Mouse (Mus musculus) lung, embryonic 15.5 days (tissue): Measurements from ENCODE around the gene Pard3. TPM values are rescaled to one million over a fixed set of nuclear protein-coding genes. Genes with fewer than 3 reads are reported as not detected.

Source experiments
- ATAC-seq: fragments of 200-750 bp; cut with Nextera tagmentation; 2 replicates; pipeline ENCODE4 v1.8.0; 2017; ENCODE audit warnings: moderate number of reproducible peaks, borderline replicate concordance; ENCODE audit not compliant: low FRiP score, low TSS enrichment; ENCODE audit errors: extremely low read depth
- H3K27ac ChIP-seq: fragments of 300-500 bp; sonication (generic); 2 replicates; pipeline ENCODE4 v1.5.1; 2015; ENCODE audit warnings: moderate library complexity, mild to moderate bottlenecking, inconsistent platforms
- H3K27me3 ChIP-seq: fragments of 300-500 bp; sonication (generic); 2 replicates; pipeline ENCODE4 v1.6.1; 2015; ENCODE audit warnings: inconsistent platforms
- H3K36me3 ChIP-seq: fragments of 300-500 bp; sonication (generic); 2 replicates; pipeline ENCODE4 v1.6.1; 2015; ENCODE audit warnings: inconsistent platforms
- H3K4me1 ChIP-seq: fragments of 300-500 bp; sonication (generic); 2 replicates; pipeline ENCODE4 v1.6.1; 2015; ENCODE audit warnings: inconsistent platforms
- H3K4me2 ChIP-seq: fragments of 300-500 bp; sonication (generic); 2 replicates; pipeline ENCODE4 v1.6.1; 2015; ENCODE audit warnings: inconsistent platforms, mild to moderate bottlenecking, moderate library complexity
- H3K4me3 ChIP-seq: fragments of 300-500 bp; sonication (generic); 2 replicates; pipeline ENCODE4 v1.5.1; 2015; ENCODE audit warnings: mild to moderate bottlenecking, inconsistent platforms
- H3K9ac ChIP-seq: fragments of 300-500 bp; sonication (generic); 2 replicates; pipeline ENCODE4 v1.6.1; 2015; ENCODE audit warnings: inconsistent platforms
- H3K9me3 ChIP-seq: fragments of 300-500 bp; sonication (generic); 2 replicates; pipeline ENCODE4 v1.6.1; 2016; ENCODE audit warnings: inconsistent platforms
- WGBS: fragments of 180-500 bp; shearing (Covaris S2); methylation state at CpG from one replicate; pipeline ENCODE4 v1.1.7; 2015; 5-methylcytosine and 5-hydroxymethylcytosine counted together
- polyA plus RNA-seq: library from polyadenylated mRNA; unstranded; fragments of >200 nt; fragmentation: Nextera tagmentation; extraction: Ambion mirVana; gene quantifications from 2 replicates; pipeline ENCODE4 v1.2.1, GENCODE M21; 2015

The Pard3 gene
- polyA plus RNA-seq, 1 experiment from 2014 or later, result 21.9 TPM

- peaks cover 46% of the 10 kb centered on the region for H3K4me1 ChIP-seq
- no peaks in the 10 kb centered on the region for H3K9me3 ChIP-seq
- WGBS, result 27% methylated on average over 4 of the region's 4 CpGs
- no peak overlapping the region for H3K4me2 ChIP-seq
- no peaks in the 10 kb centered on the region for H3K36me3 ChIP-seq
- no peak overlapping the region for H3K27ac ChIP-seq
- no peaks in the 10 kb centered on the region for H3K27me3 ChIP-seq
- no peak for ATAC-seq
- H3K4me3 ChIP-seq, result no peak overlapping the region
- H3K9ac ChIP-seq, result no peak overlapping the region
These were observed 80.9 kb downstream of the Pard3 start for GRCm38 (mm10) chr8:127144562-127144961.

DNA sequence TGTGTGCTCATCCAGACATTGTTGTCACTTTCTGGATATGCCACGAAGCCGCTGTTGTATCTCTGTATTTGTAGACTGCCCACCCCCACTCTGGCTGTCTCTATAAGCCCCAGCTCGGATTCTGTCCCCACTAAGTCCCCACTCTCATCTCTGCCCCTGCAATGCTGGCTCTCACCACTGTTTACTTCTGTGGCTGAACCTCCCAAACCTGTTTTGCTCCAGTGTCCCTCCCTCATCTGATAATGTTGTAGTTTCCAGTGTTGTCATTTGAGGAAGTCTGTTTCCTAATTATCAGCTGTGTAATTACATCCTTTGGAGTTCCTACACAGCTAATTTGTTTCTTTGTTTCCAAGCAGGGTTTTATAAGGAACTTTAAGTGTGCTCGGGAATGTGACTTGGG, 81.4 kb downstream of the Pard3 start:
- Histone ChIP-seq H3K4me3 (no peak overlapping the region), H3K9me3 (no peaks in the 10 kb centered on the region), H3K36me3 (no peaks in the 10 kb centered on the region), H3K4me2 (no peak overlapping the region), H3K27ac (no peak overlapping the region), H3K4me1 (peaks cover 46% of the 10 kb centered on the region), H3K27me3 (no peaks in the 10 kb centered on the region), H3K9ac (no peak overlapping the region)
- ATAC-seq, result no peak
- WGBS, result 20% methylated on average over 4 of the region's 4 CpGs

DNA sequence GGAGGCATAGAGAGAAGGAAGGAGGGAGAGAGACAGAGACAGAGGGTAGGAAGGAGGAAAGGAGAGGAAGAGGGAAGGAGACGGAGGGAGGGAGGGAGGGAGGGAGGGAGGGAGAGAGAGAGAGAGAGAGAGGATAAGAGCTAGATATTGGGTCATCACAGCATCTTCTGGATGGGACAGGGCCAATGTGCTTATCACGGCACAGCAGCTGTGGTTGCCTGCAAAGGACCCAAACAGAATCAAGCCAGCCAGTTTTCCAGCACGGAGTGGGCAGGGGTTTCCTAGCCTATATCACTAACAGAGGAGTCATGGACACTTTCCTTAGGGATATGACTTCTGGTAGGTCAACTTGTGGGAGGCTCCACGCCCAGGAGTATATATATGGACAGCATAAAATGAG, 82.4 kb downstream of the Pard3 start:
- Histone ChIP-seq H3K27ac (no peak overlapping the region), H3K36me3 (no peaks in the 10 kb centered on the region), H3K9me3 (no peaks in the 10 kb centered on the region), H3K27me3 (no peaks in the 10 kb centered on the region), H3K9ac (no peak overlapping the region), H3K4me1 (peaks cover 46% of the 10 kb centered on the region), H3K4me3 (no peak overlapping the region), H3K4me2 (no peak overlapping the region)
- no peak for ATAC-seq
- 45% methylated on average over 4 of the region's 4 CpGs for WGBS

- no peaks in the 10 kb centered on the region for H3K9me3 ChIP-seq
- ATAC-seq, result no peak
- H3K9ac ChIP-seq, result no peak overlapping the region
- no peak overlapping the region for H3K4me3 ChIP-seq
- WGBS, result 63% methylated on average over 7 of the region's 7 CpGs
- H3K4me1 ChIP-seq, result peaks cover 39% of the 10 kb centered on the region
- no peaks in the 10 kb centered on the region for H3K36me3 ChIP-seq
- H3K27ac ChIP-seq, result no peak overlapping the region
- H3K27me3 ChIP-seq, result no peaks in the 10 kb centered on the region
- H3K4me2 ChIP-seq, result no peak overlapping the region
These were observed 85.1 kb downstream of the Pard3 start for GRCm38 (mm10) chr8:127148821-127149220.

DNA sequence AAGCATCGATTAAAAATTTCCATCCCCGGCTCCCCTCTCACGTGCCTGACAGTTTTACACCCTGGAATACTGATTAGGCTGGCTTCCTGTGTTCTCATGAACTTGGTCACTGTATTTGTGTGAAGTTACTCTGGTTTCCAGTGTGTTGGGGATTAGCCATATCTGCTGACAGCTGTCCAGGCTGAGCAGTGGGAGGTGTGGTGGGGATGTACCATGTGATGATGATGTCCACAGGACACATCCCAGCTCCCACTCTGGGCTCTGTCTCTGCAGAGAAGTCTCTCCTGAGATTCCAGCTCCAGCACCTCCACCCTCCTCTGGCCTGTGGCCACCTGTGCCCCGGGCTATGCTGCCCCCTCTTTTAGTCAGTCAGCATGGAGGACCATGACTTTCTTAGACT, 87.0 kb downstream of the Pard3 start:
- no peak for ATAC-seq
- peaks cover 23% of the 10 kb centered on the region for H3K4me1 ChIP-seq
- H3K4me2 ChIP-seq, result no peak overlapping the region
- H3K36me3 ChIP-seq, result no peaks in the 10 kb centered on the region
- H3K9ac ChIP-seq, result no peak overlapping the region
- no peak overlapping the region for H3K27ac ChIP-seq
- no peaks in the 10 kb centered on the region for H3K27me3 ChIP-seq
- no peak overlapping the region for H3K4me3 ChIP-seq
- 63% methylated on average over 4 of the region's 4 CpGs for WGBS
- H3K9me3 ChIP-seq, result no peaks in the 10 kb centered on the region

GRCm38 (mm10) chr8:127151706-127152105, 88.0 kb downstream of the Pard3 start:
- ATAC-seq, result no peak
- no peak overlapping the region for H3K27ac ChIP-seq
- no peak overlapping the region for H3K4me2 ChIP-seq
- no peak overlapping the region for H3K4me3 ChIP-seq
- no peaks in the 10 kb centered on the region for H3K27me3 ChIP-seq
- H3K36me3 ChIP-seq, result no peaks in the 10 kb centered on the region
- WGBS, result 51% methylated on average over 3 of the region's 3 CpGs
- H3K9ac ChIP-seq, result no peak overlapping the region
- no peaks in the 10 kb centered on the region for H3K9me3 ChIP-seq
- H3K4me1 ChIP-seq, result peaks cover 17% of the 10 kb centered on the region

DNA sequence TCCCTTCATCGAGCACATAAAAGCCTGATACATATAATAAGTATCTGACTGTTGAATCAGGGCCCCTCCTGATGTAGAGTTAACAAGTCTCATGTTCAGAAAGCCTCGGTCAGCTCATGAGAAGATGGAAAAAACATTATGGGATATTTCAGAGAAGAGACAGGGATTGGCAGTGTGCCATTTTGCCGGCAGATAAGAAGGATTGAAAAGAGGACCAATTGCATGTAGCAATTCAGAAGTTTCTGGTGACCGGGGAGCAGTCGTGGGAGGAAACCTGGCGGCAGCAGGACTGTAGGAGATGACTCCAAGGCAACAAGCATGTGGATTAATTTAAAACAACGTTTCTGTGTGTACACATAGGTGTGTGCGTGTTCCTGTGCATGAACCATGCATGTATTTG, 93.4 kb downstream of the Pard3 start:
- H3K27me3 ChIP-seq, result no peaks in the 10 kb centered on the region
- no peak overlapping the region for H3K27ac ChIP-seq
- H3K36me3 ChIP-seq, result 0 out of 2 replicates have a peak, but pooled peaks cover 2% of the 10 kb centered on the region
- no peaks in the 10 kb centered on the region for H3K9me3 ChIP-seq
- no peak overlapping the region for H3K4me2 ChIP-seq
- 41% methylated on average over 8 of the region's 8 CpGs for WGBS
- H3K9ac ChIP-seq, result no peak overlapping the region
- peaks cover 8% of the 10 kb centered on the region; the same call in 1 of the 2 replicates for H3K4me1 ChIP-seq
- ATAC-seq, result no peak
- H3K4me3 ChIP-seq, result no peak overlapping the region

DNA sequence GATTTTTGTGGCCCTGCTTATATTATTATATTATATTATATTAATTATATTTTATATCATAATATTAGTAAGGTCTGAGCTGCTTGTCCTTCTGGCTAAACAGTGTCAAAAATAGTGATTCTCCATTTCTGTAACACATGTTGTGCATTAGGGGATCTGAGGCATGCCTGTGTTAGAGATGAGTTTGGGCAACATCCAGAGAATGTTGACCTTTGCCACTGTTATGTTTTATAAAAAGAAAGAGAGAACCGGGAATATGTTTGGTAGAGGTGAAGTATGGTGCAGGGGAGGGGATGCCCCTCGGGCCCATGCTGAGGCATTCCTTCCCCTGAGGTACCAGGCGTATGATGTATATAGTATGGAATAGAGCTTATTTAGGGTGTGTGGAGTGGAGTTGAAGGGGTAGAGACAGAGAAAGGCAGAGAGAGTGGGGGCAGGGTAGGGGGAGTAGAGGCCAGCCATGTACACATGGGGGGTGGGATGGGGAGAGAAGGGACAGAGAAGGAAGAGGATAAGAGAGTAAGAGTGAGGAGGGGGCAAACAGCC, 95.8 kb downstream of the Pard3 start:
- Histone ChIP-seq H3K4me3 (no peak overlapping the region), H3K36me3 (0 out of 2 replicates have a peak, but pooled peaks cover 2% of the 10 kb centered on the region), H3K4me2 (no peak overlapping the region), H3K27me3 (no peaks in the 10 kb centered on the region), H3K9me3 (no peaks in the 10 kb centered on the region), H3K9ac (no peak overlapping the region), H3K4me1 (peaks cover 8% of the 10 kb centered on the region; the same call in 1 of the 2 replicates), H3K27ac (no peak overlapping the region)
- 25% methylated on average over 3 of the region's 3 CpGs for WGBS
- no peak for ATAC-seq

DNA sequence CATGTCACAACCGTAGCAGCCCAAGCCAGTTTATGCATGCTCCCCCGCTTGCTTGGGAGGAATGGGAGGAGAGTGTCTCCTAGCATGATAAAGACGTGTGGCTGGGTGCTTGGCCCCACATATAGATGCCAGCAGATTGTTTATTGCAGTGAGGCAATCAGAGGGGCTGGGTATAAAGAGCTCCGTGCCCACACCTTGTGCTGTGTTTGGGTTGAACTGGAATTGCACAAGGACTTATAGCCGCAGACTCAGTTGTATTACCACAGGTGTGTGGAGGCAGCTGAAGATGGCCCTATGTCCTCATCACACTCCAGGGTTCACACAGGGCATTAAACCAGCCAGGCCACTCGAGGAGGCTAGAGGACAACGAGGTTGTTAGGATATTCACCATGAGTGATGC, 98.2 kb downstream of the Pard3 start:
- Histone ChIP-seq H3K9me3 (no peaks in the 10 kb centered on the region), H3K4me3 (no peak overlapping the region), H3K4me2 (no peak overlapping the region), H3K36me3 (0 out of 2 replicates have a peak, but pooled peaks cover 2% of the 10 kb centered on the region), H3K9ac (no peak overlapping the region), H3K27ac (no peak overlapping the region), H3K27me3 (no peaks in the 10 kb centered on the region), H3K4me1 (peaks cover 6% of the 10 kb centered on the region; the same call in 1 of the 2 replicates)
- ATAC-seq, result no peak
- 77% methylated on average over 7 of the region's 7 CpGs for WGBS

DNA sequence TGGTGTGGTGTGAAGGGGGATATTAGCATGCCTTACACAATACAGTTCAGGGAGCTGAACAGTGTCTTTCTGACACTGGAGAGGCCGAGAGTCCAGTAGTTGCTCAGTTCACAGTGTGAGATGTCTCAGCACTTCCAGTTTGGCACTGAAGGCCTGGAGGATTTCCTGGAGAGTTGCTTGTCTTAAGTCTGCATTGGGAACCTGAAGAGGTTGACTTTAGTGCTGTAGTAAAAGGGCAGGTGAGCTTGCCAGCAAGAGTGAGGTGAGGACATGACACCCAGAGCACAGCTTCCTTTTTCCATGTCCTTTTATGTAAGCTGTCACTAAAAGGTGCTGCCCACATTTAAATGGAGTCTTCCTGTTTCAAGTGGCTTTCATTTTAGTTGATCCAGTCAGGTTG, 99.1 kb downstream of the Pard3 start:
- no peak overlapping the region for H3K4me2 ChIP-seq
- H3K4me1 ChIP-seq, result no peaks in the 10 kb centered on the region
- WGBS, result 68% methylated on average over 1 of the region's 1 CpGs
- H3K27ac ChIP-seq, result no peak overlapping the region
- H3K36me3 ChIP-seq, result 0 out of 2 replicates have a peak, but pooled peaks cover 2% of the 10 kb centered on the region
- H3K27me3 ChIP-seq, result no peaks in the 10 kb centered on the region
- ATAC-seq, result no peak
- H3K9ac ChIP-seq, result no peak overlapping the region
- no peak overlapping the region for H3K4me3 ChIP-seq
- no peaks in the 10 kb centered on the region for H3K9me3 ChIP-seq

DNA sequence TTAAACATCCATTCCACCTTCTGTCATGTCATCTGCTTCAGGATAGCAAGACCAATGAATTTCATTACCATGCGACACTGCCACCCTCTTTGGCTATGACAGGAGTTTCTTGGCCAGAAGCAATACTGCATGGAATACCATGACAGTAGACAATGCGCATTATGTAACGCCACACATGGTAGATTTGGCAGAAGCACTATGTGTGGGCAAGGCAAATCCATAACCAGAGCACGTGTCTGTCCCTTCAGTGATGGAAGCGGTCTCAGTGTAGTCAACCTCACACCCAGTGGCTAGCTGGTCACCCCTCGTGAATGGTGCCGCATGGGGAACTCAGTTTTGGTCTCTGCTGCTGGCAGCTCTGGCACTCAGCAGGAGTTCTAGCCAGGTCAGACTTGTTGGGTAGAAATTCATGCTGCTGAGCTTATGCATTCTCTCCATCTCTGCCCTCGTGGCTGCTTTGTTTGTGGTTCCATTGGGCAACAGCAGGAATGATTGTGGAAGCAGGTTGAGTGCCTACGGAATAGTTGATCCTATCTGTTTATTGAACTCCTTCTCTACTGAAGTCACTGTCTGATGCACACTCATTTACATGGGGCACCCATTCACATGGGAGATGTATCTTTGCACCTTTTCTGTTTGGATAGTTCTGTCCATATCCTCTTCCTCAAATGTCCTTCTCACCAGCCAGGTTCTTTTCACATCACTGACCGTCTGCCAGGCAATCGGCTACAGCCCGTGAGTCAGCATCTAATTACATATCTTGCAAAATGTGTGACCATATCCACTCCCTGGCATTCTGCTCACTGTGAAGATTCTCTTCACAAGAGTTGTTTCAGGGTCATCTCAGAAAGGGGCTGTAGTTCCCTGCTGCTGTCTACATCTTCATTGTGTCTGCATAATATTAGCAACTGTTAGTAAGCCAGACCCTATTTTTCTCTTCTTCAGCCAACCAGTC, 100.9 kb downstream of the Pard3 start:
- no peaks in the 10 kb centered on the region for H3K9me3 ChIP-seq
- no peaks in the 10 kb centered on the region for H3K27me3 ChIP-seq
- no peak for ATAC-seq
- no peaks in the 10 kb centered on the region for H3K4me1 ChIP-seq
- no peak overlapping the region for H3K4me2 ChIP-seq
- H3K9ac ChIP-seq, result no peak overlapping the region
- WGBS, result 94% methylated on average over 12 of the region's 12 CpGs
- H3K4me3 ChIP-seq, result no peak overlapping the region
- no peak overlapping the region for H3K27ac ChIP-seq
- 0 out of 2 replicates have a peak, but pooled peaks cover 2% of the 10 kb centered on the region for H3K36me3 ChIP-seq

GRCm38 (mm10) chr8:127168496-127168895, 104.8 kb downstream of the Pard3 start:
- no peak overlapping the region for H3K9ac ChIP-seq
- no peak overlapping the region for H3K4me3 ChIP-seq
- no peak overlapping the region for H3K27ac ChIP-seq
- no peaks in the 10 kb centered on the region for H3K36me3 ChIP-seq
- H3K4me2 ChIP-seq, result no peak overlapping the region
- H3K4me1 ChIP-seq, result peaks cover 12% of the 10 kb centered on the region
- ATAC-seq, result no peak
- H3K9me3 ChIP-seq, result no peaks in the 10 kb centered on the region
- WGBS, result 69% methylated on average over 2 of the region's 2 CpGs
- H3K27me3 ChIP-seq, result no peaks in the 10 kb centered on the region
